Mouse (Mus musculus): ENCODE results near the gene Atp11b.

DNA sequence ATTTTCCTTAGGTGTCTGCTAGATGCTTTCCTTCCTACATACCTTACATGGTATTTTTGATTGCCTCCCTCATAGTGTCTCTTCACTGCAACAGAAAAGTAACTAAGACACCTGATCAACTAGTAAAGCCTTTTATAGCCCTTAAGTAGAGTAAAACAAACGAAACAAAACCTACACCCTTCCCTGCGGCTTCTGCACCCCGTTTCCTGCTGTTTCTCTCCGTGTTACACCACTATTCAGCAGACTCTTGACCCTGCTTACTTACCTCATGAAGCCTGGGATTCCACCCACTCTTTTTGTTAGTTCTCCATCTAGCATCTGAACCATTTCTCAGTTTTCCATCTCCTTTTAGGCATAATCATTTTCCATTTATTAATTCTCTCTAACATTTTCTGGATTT lies 8.8 kb downstream of the Atp11b start:
- TF ChIP-seq EP300 (IDR thresholded peaks at IDR 0.05) (no peak), CTCF (IDR thresholded peaks at IDR 0.05) (no peak)

Measured in lung, postnatal 0 days (tissue).